Mouse (Mus musculus) embryonic stem cell, embryonic (primary cell): ENCODE measurements at regions not wholly inside any gene's neighbourhood (a gene's known extent, or its start where the extent isn't known, plus 50 kb on each side); places are given as distances from the start of the nearest gene placed in this dataset.

Experiments
- CTCF ChIA-PET, 4 experiments: fragments of 300-600 bp in 2 of 4; fragments of 350-600 bp in 2 of 4; sonication (Branson Sonifier 250); formaldehyde crosslinking; loops; one replicate each; lab custom pipeline; 2022; ENCODE audit warnings: inconsistent platforms in 2 of 4; lab: Charles Lee
- POLR2A ChIA-PET, 4 experiments: fragments of 300-600 bp in 2 of 4; fragments of 350-600 bp in 2 of 4; sonication (Branson Sonifier 250); formaldehyde crosslinking; loops; one replicate each; lab custom pipeline; 2022; ENCODE audit warnings: antibody characterized with exemption in 4 of 4, inconsistent platforms in 1 of 4; lab: Charles Lee

GRCm38 (mm10) chr5:100225491-100225890 lies 65.9 kb upstream of the Tmem150c start:
- ChIA-PET CTCF (interaction anchor here in 1 of 4 experiments (0.6 to 1.3 kb wide), 2 partner anchors 24 to 43 kb away, joined by 4 to 6 read pairs; no protein-coding TSS in a partner anchor), POLR2A (interaction anchor here in 1 of 4 experiments (1.0 kb wide), 1 partner anchor 181 kb away, joined by 3 read pairs; no protein-coding TSS in a partner anchor)

DNA sequence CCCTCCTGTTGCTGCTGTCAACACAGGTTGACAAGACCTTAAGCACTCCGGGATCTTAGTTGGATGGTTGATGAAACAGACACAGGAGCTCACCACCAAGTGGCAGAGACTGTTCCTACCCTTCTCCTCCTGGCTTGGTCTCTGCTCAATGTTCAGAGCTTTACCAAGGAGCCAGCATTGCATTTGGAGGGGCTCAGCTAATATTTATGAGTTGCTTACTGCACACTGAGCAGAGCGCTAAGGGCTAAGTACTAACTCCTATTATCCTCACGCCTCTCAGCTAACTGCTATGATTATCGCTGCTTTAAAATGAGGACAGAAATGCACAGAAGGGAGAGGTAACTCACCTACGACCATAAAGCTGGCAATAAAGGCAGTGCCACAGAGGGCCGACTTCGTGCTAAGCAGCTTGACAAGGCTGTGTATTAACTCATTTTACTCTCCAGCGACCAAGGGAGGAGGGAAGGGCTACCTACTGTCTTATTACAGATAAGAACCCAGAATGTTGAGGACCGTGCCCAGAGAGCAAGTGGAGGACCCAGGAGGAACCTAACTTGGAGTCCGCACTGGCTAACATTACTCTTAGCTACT lies 65.3 kb upstream of the Tmem150c start:
- POLR2A ChIA-PET, result interaction anchor here in 1 of 4 experiments (0.9 to 1.0 kb wide), 2 partner anchors 15 to 181 kb away, joined by 3 read pairs; no protein-coding TSS in a partner anchor
- CTCF ChIA-PET, result interaction anchor here in 2 of 4 experiments (0.6 to 1.0 kb wide), 3 partner anchors 16 to 469 kb away, joined by 4 to 14 read pairs (median 5); no protein-coding TSS in a partner anchor

DNA sequence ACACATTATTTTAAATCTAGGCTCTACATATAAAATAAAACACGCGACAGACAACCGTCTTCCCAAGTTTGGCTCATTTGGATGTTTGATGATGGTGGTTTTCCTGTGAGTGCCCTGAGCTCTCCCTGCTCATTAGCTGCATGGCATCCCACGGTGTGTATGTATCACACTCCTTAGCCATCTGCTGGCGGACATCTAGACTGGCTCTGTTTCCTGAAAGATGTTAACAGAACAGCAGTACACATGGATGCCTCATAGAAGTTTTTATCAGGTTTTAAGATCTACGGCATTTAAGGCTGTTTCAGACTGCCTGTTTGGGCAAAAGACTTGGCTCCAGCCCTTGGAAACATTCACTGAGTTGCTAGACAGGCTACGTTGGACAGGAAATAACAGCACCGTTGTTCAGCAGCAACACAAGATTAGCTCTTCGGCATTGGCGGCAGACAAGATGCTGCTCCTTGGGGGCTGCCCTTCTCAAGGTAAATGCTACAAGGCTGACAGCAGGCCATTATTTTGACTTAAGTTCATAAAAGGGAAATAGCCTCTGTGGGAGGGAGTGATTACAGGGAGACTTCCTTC lies 61.5 kb upstream of the Tmem150c start:
- ChIA-PET CTCF (no interaction called here), POLR2A (interaction anchor here in 2 of 4 experiments (0.6 kb wide), 2 partner anchors 72 to 166 kb away, joined by 3 read pairs; no protein-coding TSS in a partner anchor)

DNA sequence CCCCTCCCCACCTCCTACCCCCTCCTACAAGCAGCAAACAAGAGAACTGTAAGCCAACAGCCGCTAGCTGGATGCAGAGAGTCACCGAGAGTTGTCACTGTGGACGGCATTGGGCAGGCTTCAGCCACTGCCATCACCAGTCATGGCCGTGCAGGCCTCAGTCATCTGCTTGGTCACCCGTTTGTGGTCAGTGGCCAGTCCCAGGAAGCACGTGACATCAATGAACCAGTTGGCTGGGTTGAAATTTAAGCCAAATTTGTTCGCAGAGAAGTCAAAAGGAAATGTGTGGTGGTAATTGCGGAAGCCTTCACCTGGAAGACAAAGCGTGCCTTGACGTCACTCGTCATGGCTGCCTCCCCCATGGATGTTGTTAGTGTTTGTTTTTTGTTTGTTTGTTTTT lies 60.7 kb upstream of the Tmem150c start:
- ChIA-PET POLR2A (no interaction called here), CTCF (no interaction called here)

- POLR2A ChIA-PET, result interaction anchor here in 1 of 4 experiments (0.9 to 1.4 kb wide), 4 partner anchors 11 to 313 kb away, joined by 3 read pairs; no protein-coding TSS in a partner anchor
- CTCF ChIA-PET, result interaction anchor here in 1 of 4 experiments (0.6 kb wide), 1 partner anchor 143 kb away, joined by 4 read pairs; no protein-coding TSS in a partner anchor
Observed at GRCm38 (mm10) chr5:100218256-100218851, 58.7 kb upstream of the Tmem150c start.

- ChIA-PET CTCF (interaction anchor here in 1 of 4 experiments (1.1 kb wide), 1 partner anchor 32 kb away, joined by 3 read pairs; no protein-coding TSS in a partner anchor), POLR2A (interaction anchor here in 1 of 4 experiments (1.0 to 1.2 kb wide), 2 partner anchors 212 to 312 kb away, joined by 3 read pairs; no protein-coding TSS in a partner anchor)
Observed at GRCm38 (mm10) chr5:100217178-100218035, 57.8 kb upstream of the Tmem150c start.

DNA sequence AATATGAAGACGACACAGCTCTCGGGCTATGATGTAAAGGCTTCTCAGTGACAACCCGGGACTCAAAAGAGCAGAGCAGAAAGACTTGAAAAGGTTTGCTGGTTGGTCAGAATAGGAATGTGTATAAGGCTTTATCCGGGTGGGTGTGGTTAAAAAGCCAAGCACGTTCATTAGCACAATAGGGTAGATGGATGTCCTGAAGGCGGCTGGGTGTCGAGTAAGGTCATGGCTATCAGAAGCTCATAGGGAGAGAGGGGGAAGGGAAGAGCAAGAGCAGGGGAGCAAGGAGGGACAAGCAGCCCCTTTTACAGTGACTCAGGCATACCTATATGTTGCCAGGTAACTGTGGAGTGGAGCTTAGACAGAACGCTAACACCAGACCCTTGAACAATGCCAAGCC lies 54.3 kb upstream of the Tmem150c start:
- CTCF ChIA-PET, result interaction anchor here in 2 of 4 experiments (0.6 to 0.7 kb wide), 2 partner anchors 34 to 35 kb away, joined by 3 read pairs; no protein-coding TSS in a partner anchor
- POLR2A ChIA-PET, result interaction anchor here in 2 of 4 experiments (0.6 to 1.6 kb wide), 9 partner anchors 16 to 476 kb away, joined by 3 to 7 read pairs (median 3); partner anchors contain the start of gene Cops4 (in 1 of the 2)

DNA sequence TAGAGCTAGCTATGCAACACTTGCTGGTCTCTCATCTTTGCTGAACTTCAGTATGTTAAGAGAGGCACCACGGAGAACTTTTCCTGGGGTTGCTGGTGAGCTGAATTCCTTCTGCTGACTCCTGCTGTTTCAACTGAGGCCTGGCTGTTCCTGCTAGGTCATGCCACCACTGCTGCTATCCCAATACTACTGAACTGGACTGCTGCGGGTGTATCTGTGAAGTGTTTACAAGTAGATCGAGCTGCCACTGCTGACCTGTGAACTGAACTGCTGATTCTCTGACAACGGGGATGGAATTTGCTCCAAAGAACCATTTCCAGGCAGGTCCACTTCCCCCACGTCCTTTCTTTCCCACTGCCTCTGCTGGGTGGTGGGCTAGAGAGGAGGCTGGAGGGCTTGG lies 51.1 kb upstream of the Tmem150c start:
- ChIA-PET CTCF (no interaction called here), POLR2A (interaction anchor here in 1 of 4 experiments (1.1 kb wide), 1 partner anchor 14 kb away, joined by 3 read pairs; no protein-coding TSS in a partner anchor)
